Mouse (Mus musculus) limb, embryonic 12.5 days (tissue): ENCODE data around the gene Rbms2. TPM values are rescaled to one million over a fixed set of nuclear protein-coding genes. Genes with fewer than 3 reads are reported as not detected.
A peak's percentile ranks its signal among the peaks of the same experiment; 100 is the strongest.
"Not testable (repeated sequence)": the region's sequence is repeated elsewhere in the genome, so short reads cannot be mapped to it uniquely, and the experiment has no call there.

Source experiments
- ATAC-seq: fragments of 200-750 bp; cut with Nextera tagmentation; 2 replicates; pipeline ENCODE4 v1.8.0; 2017; ENCODE audit warnings: low read depth, moderate TSS enrichment; ENCODE audit not compliant: insufficient number of reproducible peaks, insufficient read depth, low FRiP score, low TSS enrichment
- H3K27ac ChIP-seq: fragments of 300-500 bp; sonication (generic); 2 replicates; pipeline ENCODE4 v1.5.1; 2016; ENCODE audit warnings: mild to moderate bottlenecking, moderate library complexity
- H3K27me3 ChIP-seq: fragments of 300-500 bp; sonication (generic); 2 replicates; pipeline ENCODE4 v1.6.1; 2016; ENCODE audit warnings: mild to moderate bottlenecking, moderate library complexity
- H3K36me3 ChIP-seq: fragments of 300-500 bp; sonication (generic); 2 replicates; pipeline ENCODE4 v1.6.1; 2016; ENCODE audit warnings: mild to moderate bottlenecking, moderate library complexity
- H3K4me1 ChIP-seq: fragments of 300-500 bp; sonication (generic); replicated peaks from 2 replicates; pipeline ENCODE4 v1.6.1; 2016
- H3K4me2 ChIP-seq: fragments of 300-500 bp; sonication (generic); 2 replicates; pipeline ENCODE4 v1.6.1; 2016; ENCODE audit warnings: mild to moderate bottlenecking, moderate library complexity
- H3K4me3 ChIP-seq: fragments of 300-500 bp; sonication (generic); replicated peaks from 2 replicates; pipeline ENCODE4 v1.5.1; 2016; ENCODE audit warnings: mild to moderate bottlenecking
- H3K9ac ChIP-seq: fragments of 300-500 bp; sonication (generic); replicated peaks from 2 replicates; pipeline ENCODE4 v1.6.1; 2016; ENCODE audit warnings: mild to moderate bottlenecking, moderate library complexity
- H3K9me3 ChIP-seq: fragments of 300-500 bp; sonication (generic); 2 replicates; pipeline ENCODE4 v1.6.1; 2016; ENCODE audit warnings: mild to moderate bottlenecking, moderate library complexity
- WGBS: fragments of 180-500 bp; shearing (Covaris S2); methylation state at CpG from one replicate; pipeline ENCODE4 v1.1.7; 2016; 5-methylcytosine and 5-hydroxymethylcytosine counted together
- microRNA counts: library from miRNA; unstranded; fragments of <30 nt; microRNA quantifications from one replicate; lab custom pipeline; 2017
- microRNA-seq: library from miRNA; unstranded; fragments of <30 nt; microRNA quantifications from one replicate; pipeline ENCODE4, GENCODE M21; 2017
- polyA plus RNA-seq: library from polyadenylated mRNA; unstranded; fragments of >200 nt; fragmentation: Nextera tagmentation; extraction: Ambion mirVana; gene quantifications from 2 replicates; pipeline ENCODE4 v1.2.1, GENCODE M21; 2016

Rbms2 gene
- polyA plus RNA-seq, 1 experiment from 2014 or later: 33.0 TPM

DNA sequence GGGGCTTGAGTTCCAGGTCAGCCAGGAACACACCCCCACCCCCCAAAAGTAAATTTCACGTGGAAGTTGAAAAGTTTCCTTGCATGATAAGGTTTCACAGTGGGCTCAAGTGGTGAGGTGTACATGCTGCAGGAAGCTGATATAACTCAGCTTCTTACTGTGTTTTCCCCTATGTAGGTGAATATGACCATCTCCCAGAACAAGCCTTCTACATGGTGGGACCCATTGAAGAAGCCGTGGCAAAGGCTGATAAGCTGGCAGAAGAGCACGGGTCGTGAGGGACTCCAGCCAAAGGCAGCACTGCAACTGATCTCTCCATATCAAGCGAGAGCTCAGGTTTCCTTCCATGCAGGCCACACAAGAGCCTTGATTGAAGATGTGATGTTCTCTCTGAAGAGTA is 90.3 kb downstream of the Rbms2 start:
- no peak for ATAC-seq
- peaks cover 39% of the 10 kb centered on the region for H3K4me1 ChIP-seq
- 68% methylated on average over 5 of the region's 5 CpGs for WGBS
- no peaks in the 10 kb centered on the region for H3K27me3 ChIP-seq
- no peak overlapping the region for H3K4me2 ChIP-seq
- H3K36me3 ChIP-seq: peaks cover 57% of the 10 kb centered on the region
- H3K27ac ChIP-seq: no peak overlapping the region
- H3K9ac ChIP-seq: no peak overlapping the region
- no peak overlapping the region for H3K4me3 ChIP-seq
- H3K9me3 ChIP-seq: no peaks in the 10 kb centered on the region

DNA sequence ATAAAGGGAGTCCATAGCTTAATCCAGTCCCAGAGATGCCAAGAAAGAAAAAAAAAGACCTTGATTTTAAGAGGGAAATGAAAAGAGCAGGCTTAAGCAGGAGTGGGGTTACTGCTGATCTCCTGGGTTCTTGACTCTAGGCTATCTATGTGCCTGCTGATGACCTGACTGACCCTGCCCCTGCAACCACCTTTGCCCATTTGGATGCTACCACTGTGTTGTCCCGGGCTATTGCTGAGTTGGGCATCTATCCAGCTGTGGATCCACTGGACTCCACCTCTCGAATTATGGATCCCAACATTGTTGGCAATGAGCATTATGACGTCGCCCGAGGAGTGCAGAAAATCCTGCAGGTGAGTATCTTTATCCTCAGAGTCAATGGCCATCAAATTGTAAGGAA is 91.9 kb downstream of the Rbms2 start:
- no peak for ATAC-seq
- Histone ChIP-seq H3K9me3 (no peaks in the 10 kb centered on the region), H3K4me3 (no peak overlapping the region), H3K27ac (no peak overlapping the region), H3K4me1 (peaks cover 29% of the 10 kb centered on the region), H3K27me3 (no peaks in the 10 kb centered on the region), H3K36me3 (peaks cover 63% of the 10 kb centered on the region), H3K4me2 (no peak overlapping the region), H3K9ac (no peak overlapping the region)
- WGBS: 92% methylated on average over 5 of the region's 5 CpGs

DNA sequence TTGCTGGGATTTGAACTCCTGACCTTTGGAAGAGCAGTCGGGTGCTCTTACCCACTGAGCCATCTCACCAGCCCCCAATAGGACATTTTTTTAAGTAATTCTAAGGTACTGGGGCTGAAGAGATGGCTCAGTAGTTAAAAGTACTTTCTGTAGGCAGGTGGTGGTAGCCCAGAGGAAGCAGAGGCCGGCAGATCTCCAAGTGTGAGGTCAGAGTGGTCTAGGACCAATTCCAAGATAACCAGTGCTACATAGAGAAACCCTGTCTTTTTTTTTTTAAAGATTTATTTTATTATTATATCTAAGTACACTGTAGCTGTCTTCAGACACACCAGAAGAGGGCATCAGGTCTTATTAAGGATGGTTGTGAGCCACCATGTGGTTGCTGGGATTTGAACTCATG is 92.9 kb downstream of the Rbms2 start:
- 85% methylated on average over 2 of the region's 2 CpGs for WGBS
- peaks cover 63% of the 10 kb centered on the region for H3K36me3 ChIP-seq
- H3K9ac ChIP-seq, ATAC-seq, H3K27me3 ChIP-seq, H3K9me3 ChIP-seq, H3K27ac ChIP-seq, H3K4me3 ChIP-seq, H3K4me2 ChIP-seq: not testable (repeated sequence)
- H3K4me1 ChIP-seq: peaks cover 26% of the 10 kb centered on the region

DNA sequence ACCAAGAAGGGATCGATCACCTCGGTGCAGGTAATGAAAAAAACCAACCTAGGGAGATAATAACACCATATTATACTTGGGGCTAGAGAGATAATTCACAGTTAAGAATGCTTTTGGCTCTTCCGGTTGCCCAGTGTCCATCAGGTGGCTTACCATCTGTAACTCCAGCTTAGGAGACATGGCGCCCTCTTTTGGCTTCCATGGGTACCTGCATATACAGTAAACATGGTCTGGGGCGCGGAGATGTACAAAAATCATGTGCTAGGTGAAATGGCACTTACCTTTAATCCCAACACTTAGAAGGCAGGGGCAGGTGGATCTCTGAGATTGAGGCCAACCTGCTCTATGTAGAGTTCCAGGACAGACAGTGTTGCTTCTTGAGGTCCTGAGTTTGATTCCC is 93.7 kb downstream of the Rbms2 start:
- Histone ChIP-seq H3K4me1 (peaks cover 23% of the 10 kb centered on the region), H3K27me3 (no peaks in the 10 kb centered on the region), H3K9me3 (no peaks in the 10 kb centered on the region), H3K27ac (no peak overlapping the region), H3K36me3 (peaks cover 63% of the 10 kb centered on the region), H3K4me2 (no peak overlapping the region), H3K4me3 (no peak overlapping the region), H3K9ac (no peak overlapping the region)
- ATAC-seq: no peak
- 83% methylated on average over 6 of the region's 6 CpGs for WGBS

DNA sequence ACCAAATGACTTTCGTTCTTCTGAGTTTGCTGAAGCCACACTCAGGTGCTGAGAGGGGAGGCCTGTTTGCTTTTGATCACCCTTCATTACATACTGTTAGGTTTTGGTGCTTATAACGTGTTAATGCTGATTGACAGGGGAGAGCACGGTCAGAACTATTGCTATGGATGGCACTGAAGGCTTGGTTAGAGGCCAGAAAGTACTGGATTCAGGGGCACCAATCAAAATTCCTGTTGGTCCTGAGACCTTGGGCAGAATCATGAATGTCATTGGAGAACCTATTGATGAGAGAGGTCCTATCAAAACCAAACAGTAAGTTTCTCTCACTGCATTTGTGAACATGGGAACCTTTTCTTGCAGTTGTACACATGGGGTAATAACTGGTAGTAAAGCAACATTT is 95.9 kb downstream of the Rbms2 start:
- 3% methylated on average over 3 of the region's 3 CpGs for WGBS
- peak overlapping the region; percentile 96 for H3K4me2 ChIP-seq
- peak overlapping the region; percentile 97 for H3K9ac ChIP-seq
- peak overlapping the region; percentile 96 for H3K4me3 ChIP-seq
- peaks cover 49% of the 10 kb centered on the region for H3K36me3 ChIP-seq
- H3K9me3 ChIP-seq: no peaks in the 10 kb centered on the region
- peaks cover 16% of the 10 kb centered on the region for H3K4me1 ChIP-seq
- ATAC-seq: no peak
- H3K27me3 ChIP-seq: no peaks in the 10 kb centered on the region
- peak overlapping the region; percentile 73; the same call in 1 of the 2 replicates for H3K27ac ChIP-seq

DNA sequence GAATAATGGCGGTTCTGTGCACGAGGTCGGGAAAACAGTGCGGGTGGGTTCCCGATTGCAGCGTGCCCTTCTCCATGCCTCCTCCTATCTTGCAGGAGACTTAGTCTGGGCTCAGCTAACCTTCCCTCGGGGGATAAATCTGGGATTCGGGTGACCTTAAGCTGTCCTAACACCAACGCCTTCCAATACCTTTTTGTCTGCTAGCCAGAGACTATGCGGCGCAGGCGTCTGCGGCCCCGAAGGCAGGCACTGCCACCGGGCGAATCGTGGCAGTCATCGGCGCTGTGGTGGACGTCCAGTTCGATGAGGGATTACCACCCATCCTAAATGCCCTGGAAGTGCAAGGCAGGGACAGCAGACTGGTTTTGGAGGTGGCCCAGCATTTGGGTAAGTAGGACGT is 96.4 kb downstream of the Rbms2 start:
- peak overlapping the region; percentile 96 for H3K4me2 ChIP-seq
- WGBS: under 1% methylated on average over 22 of the region's 22 CpGs
- H3K9ac ChIP-seq: peak overlapping the region; percentile 97
- H3K27ac ChIP-seq: peak overlapping the region; percentile 73
- H3K4me1 ChIP-seq: peaks cover 16% of the 10 kb centered on the region
- H3K36me3 ChIP-seq: peaks cover 45% of the 10 kb centered on the region
- H3K9me3 ChIP-seq: no peaks in the 10 kb centered on the region
- ATAC-seq: no peak
- H3K27me3 ChIP-seq: no peaks in the 10 kb centered on the region
- H3K4me3 ChIP-seq: peak overlapping the region; percentile 96

DNA sequence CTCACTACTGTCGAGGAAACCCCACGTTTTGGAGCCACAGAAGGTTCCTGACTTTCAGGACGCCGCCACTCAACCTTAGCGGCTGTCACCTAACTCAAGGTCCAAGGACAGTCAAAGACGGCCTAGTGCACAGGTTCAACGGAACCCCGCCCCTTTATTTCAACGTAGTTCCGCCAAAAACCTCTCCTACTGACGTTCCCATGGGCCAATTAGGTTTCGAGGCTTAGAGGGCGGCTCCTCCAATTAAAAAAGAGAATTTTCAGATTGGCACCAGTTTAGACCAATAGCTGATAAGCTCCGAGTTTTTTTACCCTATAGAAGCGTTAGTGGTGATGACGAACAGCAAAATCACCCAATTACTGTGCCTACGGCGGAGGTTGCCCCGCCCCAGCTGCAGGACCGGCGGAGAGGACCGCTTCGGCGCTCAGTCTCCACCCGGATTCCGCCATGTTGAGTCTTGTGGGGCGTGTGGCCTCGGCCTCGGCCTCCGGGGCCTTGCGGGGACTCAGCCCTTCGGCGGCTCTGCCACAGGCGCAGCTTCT is 97.1 kb downstream of the Rbms2 start, which contains the start of gene Atp5b:
Gene Atp5b (plus strand): TSS at position 394 of the 542 bp plus-strand sequence.
- H3K9ac ChIP-seq: peak within 1 kb of the TSS; percentile 97
- peaks cover 40% of the 10 kb centered on the region for H3K36me3 ChIP-seq
- peaks cover 16% of the 10 kb centered on the region for H3K4me1 ChIP-seq
- H3K27ac ChIP-seq: peak within 1 kb of the TSS; percentile 73
- peak within 1 kb of the TSS; percentile 96 for H3K4me3 ChIP-seq
- no peaks in the 10 kb centered on the region for H3K27me3 ChIP-seq
- H3K4me2 ChIP-seq: peak within 1 kb of the TSS; percentile 96
- no peaks in the 10 kb centered on the region for H3K9me3 ChIP-seq
- ATAC-seq: peak; percentile 97
- under 1% methylated on average over 34 of the region's 34 CpGs for WGBS

DNA sequence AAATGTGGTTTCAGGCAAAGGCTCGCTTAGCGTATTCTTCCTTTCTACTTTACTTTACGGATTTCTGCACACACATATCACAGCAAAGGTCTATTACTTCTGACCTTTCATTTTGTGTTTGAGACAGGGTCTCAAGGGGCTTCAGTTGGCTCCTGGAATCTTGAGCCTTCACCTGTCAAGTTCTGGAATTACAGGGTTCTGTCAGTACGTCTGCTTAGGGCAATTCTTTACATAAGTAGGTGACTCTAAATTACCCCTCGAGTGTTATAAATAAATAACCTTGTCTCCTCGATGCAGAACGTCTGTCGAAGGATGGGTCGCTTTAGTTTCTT is 97.7 kb downstream of the Rbms2 start:
- Histone ChIP-seq H3K9me3 (no peaks in the 10 kb centered on the region), H3K4me3 (peak overlapping the region; percentile 96), H3K36me3 (peaks cover 40% of the 10 kb centered on the region), H3K4me2 (peak overlapping the region; percentile 73), H3K4me1 (peaks cover 16% of the 10 kb centered on the region), H3K9ac (peak overlapping the region; percentile 66), H3K27me3 (no peaks in the 10 kb centered on the region), H3K27ac (peak overlapping the region; percentile 59; the same call in 1 of the 2 replicates)
- ATAC-seq: no peak
- 18% methylated on average over 9 of the region's 9 CpGs for WGBS

DNA sequence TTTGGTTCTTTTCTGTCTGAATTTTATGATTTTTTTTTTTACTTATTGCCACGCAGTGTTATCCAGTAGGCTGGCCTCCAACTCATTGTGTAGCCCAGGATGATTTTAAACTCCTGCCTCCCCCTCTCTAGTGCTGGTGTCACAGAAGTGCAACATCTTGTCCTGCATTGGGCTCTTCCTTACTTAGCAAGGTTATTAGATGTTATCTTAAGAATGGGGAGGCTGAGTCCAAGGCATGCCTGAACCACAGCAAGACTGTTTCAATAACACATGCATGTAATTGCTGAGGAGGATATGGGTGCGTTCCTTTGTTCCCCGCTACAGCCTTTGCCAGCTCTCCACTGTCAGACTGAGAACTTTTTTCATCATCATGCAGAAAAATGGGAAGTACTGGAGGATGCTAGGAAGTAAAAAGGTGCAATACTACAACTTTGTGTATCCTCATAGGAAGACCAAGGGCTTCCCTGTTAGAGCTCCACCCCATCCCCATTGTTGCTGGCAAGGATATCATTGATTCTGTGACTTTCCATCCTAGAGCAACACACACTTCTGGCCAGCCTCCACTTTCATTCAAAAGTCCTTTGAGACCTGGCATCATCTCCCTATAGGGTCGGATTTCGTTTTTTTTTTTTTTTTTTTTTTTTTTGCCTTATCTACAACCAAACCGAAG is 98.2 kb downstream of the Rbms2 start:
- peak overlapping the region; percentile 66 for H3K9ac ChIP-seq
- peak overlapping the region; percentile 96 for H3K4me3 ChIP-seq
- H3K27me3 ChIP-seq: no peaks in the 10 kb centered on the region
- peaks cover 16% of the 10 kb centered on the region for H3K4me1 ChIP-seq
- H3K36me3 ChIP-seq: peaks cover 40% of the 10 kb centered on the region
- H3K4me2 ChIP-seq: peak overlapping the region; percentile 73
- ATAC-seq: no peak
- no peak overlapping the region for H3K27ac ChIP-seq
- WGBS: 66% methylated on average over 6 of the region's 6 CpGs
- H3K9me3 ChIP-seq: no peaks in the 10 kb centered on the region

MicroRNAs encoded within 50 kb of the gene (microRNA counts, 519-probe panel; counts per million panel counts)
- not detected for microRNA mmu-miR-677 (lab: Ali Mortazavi, UCI)

Small RNA genes lying within 50 kb of the gene (microRNA-seq; reads per million reads assigned to microRNA genes)
- 16.7 reads per million, percentile 30 among the genes with 10 or more reads in this experiment for gene Mir677

Other genes with a start within 250 kb of the Rbms2 start
- gene Hsd17b6, start 172.7 kb downstream of the Rbms2 start, polyA plus RNA-seq: not detected in 2 replicates
- gene Prim1, start 165.1 kb downstream of the Rbms2 start, polyA plus RNA-seq: 102 and 104 TPM in 2 replicates
- 916 and 923 TPM in 2 replicates for gene Naca, start 144.7 kb downstream of the Rbms2 start, polyA plus RNA-seq
- gene Ptges3, start 121.3 kb downstream of the Rbms2 start, polyA plus RNA-seq: 567 and 594 TPM in 2 replicates
- gene Atp5b, start 97.0 kb downstream of the Rbms2 start, polyA plus RNA-seq: 2,018 and 2,026 TPM in 2 replicates
- 8.6 and 9.5 TPM in 2 replicates for gene Baz2a, start 88.7 kb downstream of the Rbms2 start, polyA plus RNA-seq
- gene Gls2, start 14.2 kb upstream of the Rbms2 start, polyA plus RNA-seq: 1.5 and 2.3 TPM in 2 replicates
- gene Spryd4, start 31.5 kb upstream of the Rbms2 start, polyA plus RNA-seq: 31.0 and 32.4 TPM in 2 replicates
- 0.38 and 0.44 TPM in 2 replicates for gene Mip, start 45.5 kb upstream of the Rbms2 start, polyA plus RNA-seq
- gene Timeless, start 51.8 kb upstream of the Rbms2 start, polyA plus RNA-seq: 103 and 108 TPM in 2 replicates
- gene Apon, start 73.8 kb upstream of the Rbms2 start, polyA plus RNA-seq: 0.68 and 1.0 TPM in 2 replicates
- not detected in 2 replicates for gene Apof, start 88.4 kb upstream of the Rbms2 start, polyA plus RNA-seq
- gene Stat2, start 90.3 kb upstream of the Rbms2 start, polyA plus RNA-seq: 17.1 and 17.6 TPM in 2 replicates
- gene Il23a, start 118.5 kb upstream of the Rbms2 start, polyA plus RNA-seq: 0.20 TPM in 2 replicates
- 42.3 and 42.5 TPM in 2 replicates for gene Pan2, start 123.0 kb upstream of the Rbms2 start, polyA plus RNA-seq
- gene Cnpy2, start 142.2 kb upstream of the Rbms2 start, polyA plus RNA-seq: 351 and 359 TPM in 2 replicates
- gene Cs, start 157.4 kb upstream of the Rbms2 start, polyA plus RNA-seq: 178 and 181 TPM in 2 replicates
- 15.5 and 15.8 TPM in 2 replicates for gene Coq10a, start 188.7 kb upstream of the Rbms2 start, polyA plus RNA-seq
- 13.5 and 14.8 TPM in 2 replicates for gene Ankrd52, start 196.8 kb upstream of the Rbms2 start, polyA plus RNA-seq
- not detected in 2 replicates for gene Slc39a5, start 220.9 kb upstream of the Rbms2 start, polyA plus RNA-seq
- gene Nabp2, start 231.2 kb upstream of the Rbms2 start, polyA plus RNA-seq: 65.1 and 65.2 TPM in 2 replicates
- 42.5 TPM in 2 replicates for gene Rnf41, start 231.4 kb upstream of the Rbms2 start, polyA plus RNA-seq